Mouse (Mus musculus): ENCODE results near the gene Alkbh2.

Gene Alkbh2

GRCm38 (mm10) chr5:114146028-114146888, 18.2 kb upstream of the Alkbh2 start, which contains the start of gene Acacb:
Gene Acacb (plus strand): TSS chr5:114146535.
- no peak for DNase-seq (ENCODE audit: low spot score in 2 of 2)

GRCm38 (mm10) chr5:114139175-114139574, 11.2 kb upstream of the Alkbh2 start:
- peak; percentile 65 to 79 for DNase-seq (ENCODE audit: low spot score in 2 of 2)

- DNase-seq (ENCODE audit: low spot score in 2 of 2): no peak
These were observed 10.5 kb upstream of the Alkbh2 start for GRCm38 (mm10) chr5:114138277-114139164.

- DNase-seq (ENCODE audit: low spot score in 2 of 2): no peak
These were observed 9.7 kb upstream of the Alkbh2 start for GRCm38 (mm10) chr5:114137481-114138276.

GRCm38 (mm10) chr5:114135516-114135915, 7.5 kb upstream of the Alkbh2 start:
- no peak for DNase-seq (ENCODE audit: low spot score in 2 of 2)

GRCm38 (mm10) chr5:114134091-114134534, 6.1 kb upstream of the Alkbh2 start:
- no peak for DNase-seq (ENCODE audit: low spot score in 2 of 2)

- no peak for DNase-seq (ENCODE audit: low spot score in 2 of 2)
These were observed 4.8 kb upstream of the Alkbh2 start for GRCm38 (mm10) chr5:114132841-114133240.

- DNase-seq (ENCODE audit: low spot score in 2 of 2): no peak
These were observed 3.5 kb upstream of the Alkbh2 start for GRCm38 (mm10) chr5:114131521-114131840.

- DNase-seq (ENCODE audit: low spot score in 2 of 2): peak; percentile 88 to 91
These were observed 2.9 kb upstream of the Alkbh2 start for GRCm38 (mm10) chr5:114130698-114131520.

GRCm38 (mm10) chr5:114130211-114130605, 2.2 kb upstream of the Alkbh2 start, which contains the start of gene Ung:
Gene Ung (plus strand): TSS chr5:114130386.
- DNase-seq (ENCODE audit: low spot score in 2 of 2): no peak

- DNase-seq (ENCODE audit: low spot score in 2 of 2): no peak
These were observed 1.7 kb upstream of the Alkbh2 start for GRCm38 (mm10) chr5:114129550-114130210.

GRCm38 (mm10) chr5:114126499-114127244, 1.3 kb downstream of the Alkbh2 start:
- DNase-seq (ENCODE audit: low spot score in 2 of 2): no peak

GRCm38 (mm10) chr5:114126008-114126407, 2.0 kb downstream of the Alkbh2 start:
- DNase-seq (ENCODE audit: low spot score in 2 of 2): no peak

GRCm38 (mm10) chr5:114119806-114120205, 8.2 kb downstream of the Alkbh2 start:
- DNase-seq (ENCODE audit: low spot score in 2 of 2): peak in 1 of 2 experiments; percentile 35

- no peak for DNase-seq (ENCODE audit: low spot score in 2 of 2)
These were observed 11.4 kb downstream of the Alkbh2 start for GRCm38 (mm10) chr5:114116586-114116985.

GRCm38 (mm10) chr5:114115030-114115429, 13.0 kb downstream of the Alkbh2 start:
- DNase-seq (ENCODE audit: low spot score in 2 of 2): no peak

- no peak for DNase-seq (ENCODE audit: low spot score in 2 of 2)
These were observed 14.7 kb downstream of the Alkbh2 start for GRCm38 (mm10) chr5:114113334-114113733.

GRCm38 (mm10) chr5:114106391-114106935, 21.6 kb downstream of the Alkbh2 start:
- no peak for DNase-seq (ENCODE audit: low spot score in 2 of 2)

GRCm38 (mm10) chr5:114102807-114103206, 25.2 kb downstream of the Alkbh2 start:
- DNase-seq (ENCODE audit: low spot score in 2 of 2): no peak

Data from right cerebral cortex, postnatal 36 days (tissue).